Mouse (Mus musculus): ENCODE measurements at regions not wholly inside any gene's neighbourhood (a gene's known extent, or its start where the extent isn't known, plus 50 kb on each side); places are given as distances from the start of the nearest gene placed in this dataset.
A peak's percentile ranks its signal among the peaks of the same experiment; 100 is the strongest.

DNA sequence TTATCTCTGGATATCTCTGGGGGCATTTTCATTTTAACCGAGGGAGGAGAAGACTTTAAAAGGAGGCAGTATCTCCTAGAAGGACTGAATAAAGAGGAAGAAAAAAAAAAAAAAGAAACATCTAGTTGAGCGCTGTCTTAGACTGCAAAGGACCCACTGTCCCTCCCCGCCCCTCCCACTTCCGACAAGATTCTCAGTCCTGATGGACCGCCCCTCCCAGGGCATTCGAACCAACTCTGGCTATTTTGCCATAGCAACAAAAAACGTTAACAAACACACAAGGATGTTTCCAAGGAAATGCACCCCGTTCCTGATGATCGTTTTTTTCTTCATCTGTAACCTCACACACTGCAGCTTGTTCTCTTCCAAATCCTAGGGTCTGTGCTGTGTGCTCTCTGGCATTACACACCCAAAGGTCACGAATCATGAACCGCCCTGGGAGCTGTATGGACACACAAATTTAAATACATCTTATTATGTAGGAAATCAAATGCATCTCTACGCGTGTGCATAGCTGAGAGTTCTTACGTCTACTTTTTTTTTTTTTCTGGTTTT lies 75.8 kb downstream of the Rnd3 start:
- peak; percentile 76 for DNase-seq (ENCODE audit: low read depth, low spot score)

DNA sequence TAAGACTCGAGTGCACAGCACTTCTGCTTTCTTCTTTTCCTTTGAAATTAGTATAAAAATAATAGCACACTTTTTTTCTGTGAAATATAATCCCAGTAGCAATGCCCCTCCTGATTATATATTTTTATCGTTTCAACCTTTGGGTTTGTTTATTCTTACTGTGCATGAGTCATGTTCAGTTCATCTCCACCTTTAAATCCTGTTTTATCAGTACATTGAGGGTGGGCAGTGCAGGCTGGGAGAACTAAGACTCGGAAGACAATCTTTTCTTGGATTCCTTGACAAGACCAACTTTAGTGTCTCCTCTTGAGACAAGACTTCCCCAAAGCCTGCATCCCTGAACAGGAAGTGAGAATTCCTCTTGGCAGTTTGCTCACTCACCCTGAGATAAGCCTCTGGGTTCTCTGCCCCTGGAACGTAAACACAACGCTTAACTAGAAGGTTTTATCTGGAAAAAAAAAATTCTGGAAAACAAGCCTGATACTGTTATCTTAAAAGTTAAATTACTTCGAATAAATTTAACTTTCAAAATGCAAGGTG lies 76.5 kb downstream of the Rnd3 start:
- DNase-seq (ENCODE audit: low read depth, low spot score): peak; percentile 39

DNA sequence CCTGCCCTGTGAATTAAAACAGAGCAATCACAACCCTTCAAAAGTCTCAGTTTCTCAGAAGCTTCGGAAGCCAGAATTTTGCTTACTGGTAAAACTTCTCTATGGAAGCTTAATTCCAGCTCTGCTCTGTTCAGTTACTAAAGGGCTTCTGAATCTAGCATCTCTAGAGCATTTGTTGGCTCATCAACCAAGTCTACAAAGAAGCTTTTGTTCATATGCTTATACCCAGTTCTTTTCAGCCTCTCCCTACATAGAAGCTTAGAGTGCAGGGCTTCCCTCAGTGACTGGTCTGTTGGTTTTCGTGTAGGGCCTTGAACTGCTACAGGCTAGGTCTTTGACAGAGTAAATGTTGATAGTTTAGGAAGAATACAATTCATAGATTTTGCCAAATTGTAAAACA lies 78.0 kb downstream of the Rnd3 start:
- DNase-seq (ENCODE audit: low read depth, low spot score): no peak

DNA sequence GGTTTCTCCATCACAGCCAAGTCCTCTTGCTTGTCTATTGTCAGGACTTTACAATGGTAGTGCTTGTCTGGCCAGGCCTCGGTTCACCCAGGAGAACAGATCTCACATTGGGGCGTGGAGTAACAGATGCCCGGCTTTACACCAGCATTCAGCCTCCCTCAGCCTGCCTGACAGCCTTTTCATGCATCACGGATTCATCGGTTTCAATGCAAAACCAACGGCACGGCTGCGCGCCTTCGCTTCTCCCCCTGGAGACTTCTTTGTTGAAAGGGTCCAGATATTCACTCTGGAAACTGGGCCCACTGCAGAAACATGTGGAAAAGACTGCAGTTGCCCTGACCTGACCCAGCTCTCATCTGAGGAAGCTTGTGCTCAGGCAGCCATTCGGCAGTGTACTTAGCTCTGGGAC lies 82.5 kb downstream of the Rnd3 start:
- no peak for DNase-seq (ENCODE audit: low read depth, low spot score)

DNA sequence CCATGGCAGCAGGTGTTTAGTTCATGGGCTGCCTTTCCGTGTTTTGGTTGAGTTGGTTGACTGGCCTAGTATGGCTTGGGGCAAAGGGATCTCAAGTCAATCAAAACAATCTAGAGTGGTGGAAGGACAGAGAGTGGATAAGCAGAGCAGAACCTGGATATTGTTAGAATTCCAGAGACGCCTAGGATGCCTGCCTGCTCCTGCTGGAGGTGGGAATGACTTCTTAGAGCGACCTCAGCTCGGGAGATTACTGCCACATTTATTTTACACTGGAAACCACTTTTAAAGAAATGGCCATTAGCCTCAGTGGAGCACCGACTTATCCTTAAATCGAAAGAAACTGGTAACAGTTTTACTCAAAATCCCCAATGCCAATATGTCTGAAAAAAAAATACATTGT lies 83.1 kb downstream of the Rnd3 start:
- no peak for DNase-seq (ENCODE audit: low read depth, low spot score)

DNA sequence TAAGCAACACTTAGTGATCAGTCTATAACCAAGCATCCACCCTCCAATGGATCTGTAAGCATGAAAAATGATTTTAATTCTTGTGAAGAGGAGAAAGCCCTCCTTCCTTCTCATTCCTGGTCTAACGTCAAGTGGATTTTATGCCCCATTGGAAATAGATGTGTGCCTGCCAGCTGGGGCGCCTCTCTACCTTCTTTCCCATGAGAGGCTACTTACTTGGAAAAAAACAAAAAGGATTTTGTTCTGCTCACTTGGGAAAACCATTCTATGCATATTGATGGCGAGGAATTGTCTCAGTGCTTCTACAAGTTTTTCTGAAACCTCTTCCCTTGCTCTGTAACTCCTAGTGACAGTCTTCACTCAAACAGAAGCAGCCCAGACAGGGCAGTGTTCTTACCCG lies 84.1 kb downstream of the Rnd3 start:
- no peak for DNase-seq (ENCODE audit: low read depth, low spot score)

DNA sequence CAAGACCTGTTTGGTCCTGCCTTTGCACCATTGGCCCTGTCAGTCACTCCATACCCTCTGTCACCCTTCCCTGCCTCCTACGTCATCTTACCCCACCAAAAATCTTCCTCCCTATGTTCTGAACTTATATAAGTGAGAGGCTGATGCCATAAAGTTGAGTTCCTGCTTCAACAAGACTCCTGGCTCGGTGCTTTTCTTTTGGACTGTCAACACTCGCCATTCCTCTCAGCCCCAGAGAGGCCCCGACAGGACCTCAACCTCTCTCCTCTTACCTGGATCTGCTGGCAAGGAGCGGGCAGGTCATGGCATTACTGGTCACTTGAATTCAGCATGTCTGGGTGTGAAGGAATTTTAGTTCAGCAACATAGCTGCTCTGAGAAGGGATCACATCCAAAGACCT lies 86.9 kb downstream of the Rnd3 start:
- no peak for DNase-seq (ENCODE audit: low read depth, low spot score)

DNA sequence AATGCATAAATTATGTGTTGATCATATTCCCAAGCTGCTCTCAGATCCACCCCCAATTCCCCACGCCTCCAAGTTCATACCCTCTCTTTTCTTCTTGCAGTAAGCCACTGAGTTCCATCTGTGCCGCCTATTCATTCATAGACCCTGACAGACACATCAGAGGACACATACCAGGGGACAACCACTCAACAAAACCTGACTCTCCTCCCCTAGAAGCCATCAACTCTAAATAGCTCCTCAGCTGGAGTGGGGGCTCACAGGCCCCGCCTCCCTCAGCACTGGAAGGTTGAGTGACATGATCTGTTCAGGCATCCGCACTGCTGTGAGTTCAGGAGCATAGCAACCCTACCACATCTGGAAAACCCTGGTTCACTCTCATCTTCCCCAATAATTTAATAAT lies 90.8 kb downstream of the Rnd3 start:
- no peak for DNase-seq (ENCODE audit: low read depth, low spot score)

DNA sequence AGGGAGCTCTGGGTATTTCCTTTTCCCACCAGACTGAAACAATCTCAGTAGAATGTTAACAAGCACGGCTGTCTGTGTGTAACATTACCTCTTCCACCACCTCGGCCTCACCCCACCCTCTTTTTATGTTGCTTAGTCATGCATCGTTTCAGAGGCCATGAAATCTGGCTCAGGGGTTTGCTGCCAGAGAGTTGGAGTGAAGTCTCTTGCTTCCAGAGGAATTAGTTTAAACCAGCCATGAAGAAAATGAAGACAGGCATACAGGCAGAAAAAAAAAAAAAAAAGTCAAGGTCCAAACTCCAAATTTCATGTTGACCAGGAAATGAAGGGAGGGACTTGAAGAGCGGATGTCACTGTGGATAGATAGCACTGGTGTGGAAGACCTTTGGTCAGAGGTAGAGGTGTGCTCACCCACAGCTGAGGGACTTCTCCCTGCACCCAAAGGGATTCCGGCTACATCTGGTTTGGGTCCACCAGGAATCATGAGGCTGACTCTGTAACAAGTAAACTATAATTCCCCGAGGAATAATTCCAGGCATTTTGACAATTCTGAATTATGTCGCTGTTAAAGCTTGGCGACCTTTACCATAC lies 92.7 kb downstream of the Rnd3 start:
- no peak for DNase-seq (ENCODE audit: low read depth, low spot score)

DNA sequence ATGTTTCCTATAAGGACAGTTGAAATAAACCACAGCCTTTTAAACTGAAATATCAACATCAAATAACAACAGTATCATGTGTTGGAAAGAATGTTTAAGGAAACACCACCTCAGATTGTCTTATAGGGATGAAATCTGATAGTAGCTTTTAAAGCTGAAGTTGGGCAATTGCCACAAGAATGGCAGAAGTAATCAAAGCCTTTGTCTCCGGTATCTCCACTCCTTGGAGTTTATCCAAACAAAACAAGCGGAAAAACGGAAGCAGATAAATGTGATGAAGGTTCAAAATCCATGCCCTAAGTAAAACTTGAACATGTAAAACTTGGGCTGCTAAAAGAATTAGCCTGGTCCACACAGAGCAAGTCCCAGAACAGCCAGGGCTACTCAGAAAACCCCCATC lies 93.6 kb downstream of the Rnd3 start:
- DNase-seq (ENCODE audit: low read depth, low spot score): no peak

DNA sequence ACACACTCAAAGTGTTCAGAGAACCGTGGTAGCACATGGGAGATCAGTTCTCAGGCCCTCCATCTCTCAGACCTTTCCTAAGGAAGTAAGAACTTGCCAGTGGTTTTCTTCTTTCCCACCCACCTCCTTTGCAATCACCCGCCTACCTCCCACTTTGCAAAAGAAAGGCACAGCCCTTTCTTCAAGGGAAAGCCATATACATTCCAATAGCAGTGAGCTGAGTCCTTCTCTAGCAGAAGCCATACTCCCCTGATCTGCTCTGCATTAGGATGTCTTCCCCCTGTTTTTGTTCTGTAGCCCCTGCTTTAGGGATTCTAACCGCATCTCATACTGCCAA lies 99.1 kb downstream of the Rnd3 start:
- peak; percentile 90 for DNase-seq (ENCODE audit: low read depth, low spot score)

DNA sequence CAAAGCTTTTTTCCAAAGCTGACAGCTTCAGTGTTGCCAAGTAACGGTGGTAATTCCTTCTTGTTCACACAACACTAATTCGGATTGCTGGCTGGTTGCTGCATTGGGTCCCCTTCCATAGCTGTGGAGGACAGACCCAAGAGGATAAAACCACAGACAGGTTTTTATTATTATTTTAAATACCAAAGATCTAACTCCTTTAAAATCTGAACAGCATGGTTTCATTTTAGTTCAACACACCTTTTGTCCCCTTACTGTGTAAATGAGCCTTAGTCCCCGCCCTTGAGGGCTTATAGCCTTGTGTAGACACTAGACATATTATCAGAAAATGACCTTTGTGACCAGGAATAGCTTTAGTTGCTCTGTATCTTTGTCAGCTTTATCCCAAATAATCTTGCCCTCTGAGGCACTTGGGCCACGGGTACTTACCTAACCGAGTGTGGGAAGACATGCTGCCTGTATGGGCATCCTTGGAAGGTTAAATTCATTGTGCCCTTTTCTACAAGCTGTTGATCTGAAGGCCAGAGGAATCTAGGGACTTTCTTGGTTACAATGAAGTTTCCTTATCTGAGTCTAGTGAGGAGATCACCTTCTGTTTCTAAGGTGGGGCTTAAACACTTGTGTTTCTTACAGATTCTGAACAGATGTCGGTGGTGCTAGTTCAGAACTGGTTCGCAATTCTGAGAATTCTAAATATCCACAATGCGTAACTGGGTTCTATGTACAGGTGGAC lies 99.6 kb downstream of the Rnd3 start:
- peak; percentile 67 for DNase-seq (ENCODE audit: low read depth, low spot score)

DNA sequence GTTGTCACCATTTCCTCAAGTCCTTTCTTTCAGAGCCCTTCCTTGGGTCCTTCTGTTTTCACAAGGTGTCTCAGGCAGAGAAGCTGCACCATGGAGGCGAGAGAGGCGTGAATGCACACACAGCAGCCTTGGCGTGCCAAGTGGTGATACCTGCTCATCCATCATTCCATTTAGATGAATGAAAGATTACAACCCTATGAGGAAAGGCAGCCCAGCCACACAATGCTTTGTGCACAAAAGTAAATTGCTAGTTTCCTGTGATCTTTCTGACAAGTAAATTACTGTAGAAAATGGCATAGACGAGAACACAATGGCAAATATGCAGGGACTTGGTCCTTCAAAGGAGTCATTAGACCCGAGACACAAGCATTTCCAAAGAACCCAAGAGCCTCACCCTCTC lies 101.4 kb downstream of the Rnd3 start:
- DNase-seq (ENCODE audit: low read depth, low spot score): no peak

DNA sequence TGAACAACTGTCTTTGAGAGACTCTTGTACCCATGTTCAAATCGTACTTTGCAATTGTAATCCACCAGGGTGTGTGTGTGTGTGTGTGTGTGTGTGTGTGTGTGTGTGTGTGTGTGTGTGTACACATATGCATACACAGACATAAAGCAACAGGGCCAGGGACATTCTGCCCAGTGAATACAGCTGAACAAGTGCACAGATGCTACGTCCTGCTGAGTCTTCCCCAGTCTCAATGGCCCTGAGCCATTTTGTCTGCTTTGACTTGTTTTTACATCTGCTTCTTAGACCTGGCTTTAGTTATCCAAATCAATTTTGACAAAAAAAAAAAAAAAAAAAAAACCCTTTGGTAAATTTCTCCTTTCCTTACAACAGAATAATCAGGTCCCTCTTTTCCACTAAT lies 103.3 kb downstream of the Rnd3 start:
- DNase-seq (ENCODE audit: low read depth, low spot score): no peak

DNA sequence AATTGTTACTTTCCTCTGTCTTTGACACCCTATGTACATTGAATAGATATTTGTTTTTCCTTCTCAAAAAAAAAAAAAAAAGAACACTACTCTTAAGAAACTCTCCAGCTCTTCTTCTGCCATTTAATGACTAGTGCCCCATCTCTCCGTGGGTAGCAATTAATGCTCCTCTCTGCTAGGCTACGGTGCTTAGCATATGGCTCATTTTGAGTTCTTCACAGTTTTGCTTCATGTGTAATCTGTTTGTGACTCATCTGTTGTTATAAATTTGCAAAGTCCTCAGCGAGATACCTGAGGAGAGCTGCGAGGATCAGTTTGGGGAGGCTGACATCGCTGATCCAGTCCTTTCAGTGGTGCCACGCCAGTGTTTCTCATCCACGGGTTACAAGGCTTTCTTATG lies 107.8 kb downstream of the Rnd3 start:
- no peak for DNase-seq (ENCODE audit: low read depth, low spot score)

DNA sequence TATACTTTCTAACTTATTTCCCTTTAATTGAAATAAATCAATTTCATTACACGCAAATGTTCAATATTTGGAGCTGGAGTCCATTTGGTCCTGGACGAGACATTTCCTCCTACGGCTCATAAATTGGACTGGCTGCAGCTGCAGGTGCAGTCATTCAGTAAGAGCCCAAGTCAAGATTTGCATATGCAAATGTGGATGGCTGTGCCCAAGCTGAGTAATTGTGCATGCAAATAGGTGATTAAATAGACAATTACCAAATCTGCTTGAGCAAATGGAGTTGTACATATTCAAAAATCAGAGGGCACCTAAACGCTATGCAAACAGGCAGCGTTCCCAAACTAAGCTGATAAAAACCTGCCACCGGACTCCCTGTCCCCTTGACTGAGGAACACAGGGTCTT lies 110.2 kb downstream of the Rnd3 start:
- peak; percentile 55 for DNase-seq (ENCODE audit: low read depth, low spot score)

DNA sequence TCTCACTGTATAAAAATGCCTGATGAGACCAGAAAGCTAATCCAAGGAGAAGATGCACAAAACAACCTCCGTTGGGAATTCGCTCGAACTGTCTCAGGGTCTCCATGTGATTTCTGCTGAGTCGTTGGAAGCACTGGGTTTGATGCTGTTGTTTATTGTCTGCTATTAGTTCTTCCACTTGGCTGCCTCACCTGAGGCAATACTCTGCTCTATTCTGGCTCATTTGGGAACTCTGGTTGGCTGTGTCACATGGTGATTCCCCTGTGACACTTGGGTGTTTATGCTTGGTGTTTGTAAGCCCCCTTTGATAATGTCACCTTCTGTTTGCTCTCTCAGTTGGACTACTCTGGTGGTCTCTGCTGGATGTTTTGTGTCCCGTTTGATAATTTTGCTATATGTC lies 111.9 kb downstream of the Rnd3 start:
- no peak for DNase-seq (ENCODE audit: low read depth, low spot score)

DNA sequence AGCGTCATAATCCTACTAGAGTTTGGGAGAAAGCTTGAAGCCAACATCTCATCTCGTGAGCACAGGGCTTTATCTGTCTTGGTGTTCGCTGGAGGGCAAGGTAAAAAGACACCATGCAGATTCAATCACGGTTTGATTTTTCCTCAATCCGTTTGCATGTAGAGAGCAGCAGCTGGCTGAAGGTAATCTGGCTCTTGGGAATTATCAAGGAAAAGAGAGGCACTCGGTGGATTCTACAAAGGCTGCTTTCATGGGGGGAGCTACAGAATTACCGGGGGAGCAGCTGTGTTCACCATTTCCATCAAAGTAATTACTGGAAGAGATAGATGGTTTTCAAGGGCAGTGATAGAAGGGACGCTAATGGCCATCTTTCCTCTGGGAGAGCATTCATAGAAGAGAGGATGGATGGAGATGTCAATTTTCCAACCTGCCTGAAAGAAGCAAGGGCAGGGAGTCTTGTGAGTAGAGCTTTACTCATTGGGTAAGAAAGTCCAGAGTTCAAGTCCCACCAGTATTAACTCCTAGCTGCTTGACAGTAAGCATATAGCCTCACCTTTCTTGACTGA lies 112.6 kb downstream of the Rnd3 start:
- DNase-seq (ENCODE audit: low read depth, low spot score): no peak

DNA sequence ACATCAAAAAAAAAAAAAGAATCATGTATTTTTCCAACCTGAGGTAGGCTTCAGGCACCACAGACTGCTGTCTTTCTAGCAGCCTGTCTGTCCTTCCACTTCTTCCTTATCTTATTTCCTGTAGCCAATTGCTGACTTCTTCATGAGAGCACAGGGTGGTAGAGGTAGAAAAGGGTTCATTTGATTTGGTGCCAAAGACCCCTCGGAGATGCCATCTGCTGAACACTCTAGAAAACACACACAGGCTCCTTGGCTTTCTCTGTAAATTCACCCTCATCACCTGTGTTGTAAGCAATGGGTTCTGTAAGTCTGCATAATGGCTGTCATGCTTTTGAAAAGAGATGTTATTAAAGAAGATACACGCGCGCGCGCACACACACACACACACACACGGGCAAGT lies 115.0 kb downstream of the Rnd3 start:
- DNase-seq (ENCODE audit: low read depth, low spot score): no peak

DNA sequence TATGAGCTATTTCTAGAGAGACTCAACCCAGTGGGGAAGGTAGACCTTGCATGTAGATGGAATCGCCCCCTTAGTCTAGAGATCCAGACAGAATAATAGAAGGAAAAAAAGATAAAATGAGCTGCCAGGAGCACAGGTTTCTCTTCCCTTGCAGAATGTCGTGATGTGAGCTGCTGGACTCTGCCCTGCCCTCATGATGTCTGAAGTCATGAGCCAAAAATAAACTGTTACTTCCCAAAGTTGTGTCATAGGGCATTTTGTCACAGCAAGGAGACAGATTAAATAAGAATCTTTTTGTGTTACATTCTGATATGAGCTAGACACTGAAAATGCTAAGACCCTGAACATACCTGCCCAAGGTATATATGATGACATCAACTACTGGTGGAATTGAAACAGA lies 126.4 kb downstream of the Rnd3 start:
- no peak for DNase-seq (ENCODE audit: low read depth, low spot score)

DNA sequence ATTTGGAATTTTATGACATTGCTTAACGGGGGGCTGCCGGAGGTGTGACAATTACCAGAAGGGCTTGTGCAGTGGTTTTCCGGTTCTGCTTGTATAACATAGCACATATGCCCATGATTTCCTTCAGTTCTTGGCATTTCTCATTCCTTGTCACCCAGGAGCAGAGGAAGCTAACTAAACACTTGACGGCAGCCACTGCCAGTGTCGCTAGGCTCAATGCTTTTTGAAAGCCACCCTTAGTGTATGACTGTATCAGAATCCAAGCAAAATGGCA lies 132.8 kb downstream of the Rnd3 start:
- no peak for DNase-seq (ENCODE audit: low read depth, low spot score)

DNA sequence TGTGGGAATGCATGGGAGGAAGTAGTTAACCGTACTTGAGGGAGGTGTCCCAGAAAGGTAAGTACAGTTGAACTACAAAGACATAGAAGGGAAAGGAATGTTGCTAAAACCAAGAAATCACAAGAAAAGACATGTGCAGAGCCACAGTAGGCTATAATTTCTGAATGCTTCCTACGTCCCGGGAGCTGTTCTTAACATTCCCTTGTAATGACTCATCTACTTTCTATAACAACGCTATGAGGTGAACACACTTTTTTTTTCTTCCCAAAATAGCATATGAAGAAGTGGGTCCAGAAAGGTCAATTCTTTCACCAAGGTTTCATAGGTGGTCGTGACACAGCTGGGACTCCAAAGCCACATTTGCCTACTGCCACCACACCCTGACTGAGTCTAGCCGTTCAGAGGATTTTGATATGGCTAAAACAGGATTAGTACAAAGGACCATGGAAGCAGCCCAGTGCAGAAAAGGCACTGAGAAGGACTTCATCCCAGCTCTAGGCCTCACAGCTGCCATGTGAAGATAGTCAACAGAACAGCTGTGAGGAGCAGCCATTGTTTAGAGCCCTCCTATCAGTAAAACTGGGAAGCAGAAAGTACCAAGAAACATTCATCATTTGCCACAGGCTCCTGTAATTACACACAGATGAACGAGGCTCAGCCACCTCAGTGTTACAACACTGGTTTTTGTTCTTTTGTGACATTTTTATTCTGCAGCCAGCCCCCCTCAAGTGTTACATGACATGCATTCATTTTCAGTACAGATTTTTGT lies 133.4 kb downstream of the Rnd3 start:
- no peak for DNase-seq (ENCODE audit: low read depth, low spot score)

DNA sequence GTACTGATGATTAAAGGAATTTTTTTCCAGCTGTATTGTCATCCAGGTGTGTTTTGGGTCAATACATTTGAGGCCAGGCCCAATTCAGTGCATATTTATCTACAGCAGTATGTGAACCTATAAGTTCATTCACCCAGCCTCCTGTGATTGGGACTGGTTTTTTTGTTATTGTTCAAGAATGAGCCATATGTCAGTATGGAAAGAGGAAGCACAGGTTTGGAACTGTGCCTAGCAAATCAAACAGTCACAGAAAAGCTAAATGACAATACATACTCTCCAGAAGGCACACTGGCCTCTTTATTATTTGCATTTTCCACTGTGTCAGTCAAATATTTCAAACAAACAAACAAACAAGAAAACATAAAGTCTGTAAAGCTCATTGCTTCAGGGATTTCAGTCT lies 134.7 kb downstream of the Rnd3 start:
- DNase-seq (ENCODE audit: low read depth, low spot score): no peak

Data from R1 (cell line).